Mouse (Mus musculus): ENCODE measurements around the gene Psapl1.

Psapl1 gene

DNA sequence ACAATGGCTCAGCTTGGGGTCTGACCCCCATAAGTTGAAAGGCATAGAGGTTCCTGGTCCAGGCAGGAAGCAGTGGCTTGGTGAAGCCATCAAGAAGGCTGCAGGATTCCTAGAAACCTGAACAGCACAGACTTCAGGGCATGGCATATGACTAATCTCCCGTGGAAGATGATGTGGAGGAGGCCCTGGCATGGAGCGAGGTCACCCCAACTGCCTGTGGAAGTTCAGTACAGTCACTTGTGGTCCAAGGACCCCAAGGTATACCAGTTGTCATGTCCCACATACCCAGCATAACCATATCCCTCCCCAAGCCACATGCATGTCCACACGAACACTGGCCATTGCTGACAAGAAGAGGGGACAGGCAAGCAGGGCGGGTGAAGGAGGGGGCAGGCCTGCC is 12.5 kb upstream of the Psapl1 start:
- no peak for TF ChIP-seq GATA4 (IDR thresholded peaks at IDR 0.05; ENCODE audit: insufficient replicate concordance, low read length)

DNA sequence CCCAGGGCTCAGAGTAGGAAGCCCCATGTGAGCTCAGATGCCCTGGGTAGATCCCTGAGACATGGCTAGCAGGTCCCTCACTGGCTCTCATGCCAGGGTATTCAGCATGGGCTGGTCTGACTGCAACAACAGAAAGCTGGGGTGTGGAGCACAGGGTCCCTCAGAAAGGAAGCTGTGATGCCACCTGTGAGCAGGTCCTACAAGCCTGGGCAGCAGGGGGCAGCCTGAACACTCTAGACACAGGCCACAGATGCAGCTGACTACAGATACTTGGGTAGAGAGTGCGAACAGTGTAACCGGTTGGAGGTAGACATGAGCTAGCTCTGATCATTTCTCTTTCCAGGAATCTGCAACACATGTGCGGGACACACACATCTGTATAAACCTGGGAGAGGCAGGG is 11.9 kb upstream of the Psapl1 start:
- no peak for TF ChIP-seq GATA4 (IDR thresholded peaks at IDR 0.05; ENCODE audit: insufficient replicate concordance, low read length)

DNA sequence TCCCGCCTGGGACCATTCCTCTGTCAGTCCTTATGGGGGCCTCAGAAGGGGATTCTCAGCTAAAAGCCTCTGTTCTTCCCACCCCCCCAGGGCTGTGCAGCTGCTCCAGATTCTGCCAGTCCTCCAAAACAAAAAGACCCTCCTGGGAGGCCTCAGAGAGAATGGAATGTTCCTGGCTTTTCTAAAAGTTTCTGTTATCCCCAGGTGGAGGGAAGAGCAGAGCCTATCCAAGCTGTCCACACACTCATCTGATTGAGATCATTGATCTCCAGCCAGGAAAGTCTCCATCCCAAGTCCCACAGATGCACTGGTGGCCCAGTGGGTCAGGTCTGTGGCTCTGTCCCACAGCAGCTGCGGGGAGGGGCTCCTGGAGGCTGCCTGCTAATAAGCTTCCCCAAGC is 11.1 kb upstream of the Psapl1 start:
- TF ChIP-seq GATA4 (IDR thresholded peaks at IDR 0.05; ENCODE audit: insufficient replicate concordance, low read length): no peak

DNA sequence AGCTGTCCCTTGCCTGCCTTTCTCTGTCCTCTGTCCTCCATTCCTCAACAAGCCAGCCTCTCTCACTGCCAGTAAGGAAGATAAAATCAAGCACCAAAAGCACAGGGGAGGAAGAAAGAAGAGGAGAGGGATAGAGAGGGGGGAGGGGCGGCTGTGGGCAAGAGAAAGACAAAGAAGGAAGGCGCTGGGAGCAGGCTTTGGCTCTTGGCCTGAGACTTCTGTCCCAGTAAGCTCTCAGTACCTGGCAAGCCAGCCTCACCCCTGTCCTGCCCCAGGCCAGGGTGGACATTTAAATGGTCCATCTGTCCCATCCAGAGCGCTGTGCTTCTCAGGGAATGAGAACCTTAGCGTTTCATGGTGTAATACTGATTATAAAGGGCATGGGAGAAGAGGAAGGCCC is 9.2 kb upstream of the Psapl1 start:
- TF ChIP-seq GATA4 (IDR thresholded peaks at IDR 0.05; ENCODE audit: insufficient replicate concordance, low read length): no peak

DNA sequence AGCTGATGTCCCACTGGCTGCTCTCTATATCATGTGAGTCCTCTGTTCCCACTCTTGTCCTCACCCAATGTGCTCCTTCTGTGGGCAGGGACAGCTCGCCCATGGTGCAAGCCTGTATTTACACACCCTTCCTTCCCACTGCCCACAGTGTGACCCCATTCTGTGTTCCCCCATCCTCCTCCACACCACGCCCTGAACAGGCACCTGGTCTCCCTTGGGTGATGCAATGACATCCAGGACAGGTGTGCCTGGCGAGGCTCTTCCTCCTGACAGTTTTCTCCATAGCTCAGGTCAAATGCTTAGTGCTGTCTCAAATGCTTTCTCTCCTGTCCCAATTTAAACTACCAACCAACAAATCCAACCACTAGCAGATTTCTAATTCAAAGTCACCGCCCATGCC is 8.4 kb upstream of the Psapl1 start:
- TF ChIP-seq GATA4 (IDR thresholded peaks at IDR 0.05; ENCODE audit: insufficient replicate concordance, low read length): no peak

DNA sequence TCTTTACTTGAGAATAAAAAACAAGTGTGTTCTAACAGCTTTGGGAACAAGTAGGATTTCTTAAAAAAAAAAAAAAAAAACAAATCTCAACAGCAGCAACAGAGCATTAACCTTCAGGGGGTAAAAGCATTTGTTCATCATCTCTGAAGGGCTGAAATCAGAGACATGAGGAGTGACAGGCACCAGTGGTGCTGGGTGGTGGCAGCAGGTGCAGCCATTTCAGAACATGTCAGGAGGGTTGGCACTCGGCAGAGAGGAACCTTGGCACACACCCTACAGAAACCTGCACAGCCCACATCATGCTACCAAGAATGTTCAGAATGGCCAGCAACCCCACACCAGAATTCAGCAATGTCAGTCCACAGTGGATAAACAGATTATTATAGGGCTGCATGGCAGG is 4.3 kb upstream of the Psapl1 start:
- TF ChIP-seq GATA4 (IDR thresholded peaks at IDR 0.05; ENCODE audit: insufficient replicate concordance, low read length): no peak

DNA sequence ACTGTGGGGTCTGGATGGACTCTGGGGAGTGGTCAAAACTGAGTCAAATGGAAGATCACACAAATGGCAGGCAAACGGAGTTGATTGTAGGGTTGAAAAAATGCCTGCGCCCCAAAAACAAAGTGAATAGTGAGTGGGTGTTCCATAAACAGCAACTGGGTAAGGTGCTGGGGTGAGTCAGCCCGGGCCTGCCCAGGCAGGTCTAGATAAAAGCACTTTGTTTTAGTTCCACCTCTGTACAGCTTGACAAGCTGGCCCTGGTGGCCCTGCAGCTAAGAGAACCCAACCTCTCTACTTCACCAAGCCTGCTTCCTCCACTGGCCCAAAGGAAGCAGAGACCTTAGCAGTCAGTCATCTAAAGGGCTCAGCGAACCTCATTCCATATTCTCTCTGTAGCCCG is 1.0 kb upstream of the Psapl1 start:
- TF ChIP-seq GATA4 (IDR thresholded peaks at IDR 0.05; ENCODE audit: insufficient replicate concordance, low read length): no peak

DNA sequence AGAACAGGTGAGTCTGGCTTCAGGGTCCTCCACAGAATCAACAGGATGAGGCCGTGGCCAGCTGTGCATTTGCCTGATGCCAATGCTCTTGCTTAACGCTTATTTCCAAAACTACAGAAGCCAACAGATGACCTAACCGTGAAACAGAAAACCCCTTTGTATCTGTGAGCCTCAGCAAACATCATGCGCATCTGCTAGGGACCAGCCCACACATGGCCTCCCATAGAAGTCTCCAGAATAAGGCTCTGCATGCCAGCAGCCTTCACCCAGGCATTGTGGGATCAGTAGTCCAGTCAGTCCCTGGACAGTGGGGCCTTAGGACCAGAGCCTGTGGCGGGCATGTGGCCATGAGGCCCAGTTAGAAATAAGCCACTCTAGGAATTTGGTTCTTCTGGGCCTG is 400 bp upstream of the Psapl1 start:
- TF ChIP-seq GATA4 (IDR thresholded peaks at IDR 0.05; ENCODE audit: insufficient replicate concordance, low read length): no peak

DNA sequence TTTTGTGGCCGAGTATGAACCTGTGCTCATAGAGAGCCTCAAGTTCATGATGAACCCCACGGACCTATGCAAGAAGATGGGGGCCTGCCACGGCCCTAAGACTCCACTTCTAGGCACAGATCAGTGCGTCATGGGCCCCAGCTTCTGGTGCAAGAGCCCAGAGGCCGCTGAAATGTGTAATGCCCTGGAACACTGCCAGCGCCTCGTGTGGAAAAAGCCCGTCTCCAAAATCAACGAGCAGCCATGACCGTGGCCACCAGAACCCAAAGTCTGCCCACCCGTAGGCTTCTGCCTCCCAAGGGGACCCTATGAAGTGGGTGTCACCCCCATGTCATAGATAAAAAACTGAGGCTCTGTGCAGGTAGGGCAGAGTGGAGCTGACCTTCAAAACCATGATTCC is 1.6 kb downstream of the Psapl1 start:
- no peak for TF ChIP-seq GATA4 (IDR thresholded peaks at IDR 0.05; ENCODE audit: insufficient replicate concordance, low read length)

DNA sequence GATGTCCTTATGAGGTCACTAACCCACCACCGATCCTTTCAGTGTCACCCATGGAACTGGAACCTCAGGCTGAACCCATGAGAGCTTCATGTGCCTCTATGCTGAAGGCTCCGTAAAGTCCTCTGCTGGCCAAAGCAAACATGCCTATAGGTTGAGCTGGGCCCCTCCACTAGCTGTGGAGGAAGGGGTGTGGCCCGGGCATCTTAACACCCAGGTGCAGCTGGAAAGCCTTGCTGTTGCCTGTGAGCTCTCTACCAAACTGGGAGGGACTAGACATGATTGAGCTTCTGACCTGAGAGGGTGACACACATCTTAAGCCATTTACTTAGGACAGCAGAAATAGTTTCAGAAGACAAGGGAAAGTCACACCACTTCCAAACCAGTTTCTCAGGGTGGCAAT is 5.0 kb downstream of the Psapl1 start:
- no peak for TF ChIP-seq GATA4 (IDR thresholded peaks at IDR 0.05; ENCODE audit: insufficient replicate concordance, low read length)

DNA sequence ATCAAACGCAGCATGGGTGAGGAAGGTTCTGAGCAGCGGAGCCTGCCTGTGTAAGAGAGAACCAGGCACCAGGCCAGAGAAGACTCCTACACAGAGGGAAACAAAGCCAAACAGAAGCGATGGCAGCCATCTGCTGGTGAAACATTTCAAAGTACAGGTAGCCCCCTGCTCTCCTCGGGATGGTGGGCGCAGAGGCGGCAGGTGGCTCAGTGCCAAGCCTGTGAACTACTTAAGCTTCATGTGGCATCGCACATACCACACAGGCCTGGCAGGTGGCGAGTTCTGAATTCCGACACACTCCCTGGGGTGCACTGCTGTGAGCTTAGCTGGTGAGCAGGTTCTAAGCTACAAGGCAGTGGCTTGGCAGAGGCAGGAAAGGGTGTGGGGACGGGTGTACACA is 9.5 kb downstream of the Psapl1 start:
- TF ChIP-seq GATA4 (IDR thresholded peaks at IDR 0.05; ENCODE audit: insufficient replicate concordance, low read length): no peak

DNA sequence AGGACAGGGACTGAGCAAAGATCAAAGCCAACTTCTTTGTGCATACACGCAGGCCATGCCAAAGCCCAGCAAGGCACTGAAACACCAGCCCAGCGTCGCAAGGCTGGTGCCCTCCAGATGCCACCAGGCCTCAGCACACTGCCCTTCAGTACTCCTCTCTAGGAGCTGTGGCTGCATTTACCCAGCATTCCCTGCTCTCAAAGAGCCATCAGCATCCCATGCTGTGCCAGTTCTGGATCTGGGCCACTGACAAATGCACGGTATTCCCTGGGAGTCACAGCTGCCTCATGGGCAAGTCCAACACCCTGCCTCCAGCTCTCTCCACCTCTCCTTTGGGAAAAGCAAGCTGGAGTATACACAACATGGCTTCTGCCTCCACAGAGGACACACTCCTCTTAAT is 16.3 kb downstream of the Psapl1 start:
- TF ChIP-seq GATA4 (IDR thresholded peaks at IDR 0.05; ENCODE audit: insufficient replicate concordance, low read length): no peak

DNA sequence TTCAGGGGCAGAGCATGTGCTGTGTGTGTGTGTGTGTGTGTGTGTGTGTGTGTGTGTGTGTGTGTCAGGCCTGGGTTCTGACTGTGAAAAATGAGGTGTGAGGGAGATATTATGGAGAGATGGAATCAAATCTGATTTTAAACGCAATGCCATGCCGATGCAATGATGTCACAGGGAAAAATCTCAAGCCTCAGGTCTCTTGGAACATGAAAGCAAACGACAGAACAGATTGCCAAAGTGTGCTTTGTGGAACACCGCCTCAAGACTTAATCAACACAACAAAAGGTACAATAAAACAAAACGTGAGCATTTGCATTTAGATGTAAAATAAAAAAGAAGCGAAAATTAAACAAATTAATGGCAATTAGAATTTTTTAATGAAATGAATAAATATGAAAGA is 16.8 kb downstream of the Psapl1 start:
- TF ChIP-seq GATA4 (IDR thresholded peaks at IDR 0.05; ENCODE audit: insufficient replicate concordance, low read length): no peak

DNA sequence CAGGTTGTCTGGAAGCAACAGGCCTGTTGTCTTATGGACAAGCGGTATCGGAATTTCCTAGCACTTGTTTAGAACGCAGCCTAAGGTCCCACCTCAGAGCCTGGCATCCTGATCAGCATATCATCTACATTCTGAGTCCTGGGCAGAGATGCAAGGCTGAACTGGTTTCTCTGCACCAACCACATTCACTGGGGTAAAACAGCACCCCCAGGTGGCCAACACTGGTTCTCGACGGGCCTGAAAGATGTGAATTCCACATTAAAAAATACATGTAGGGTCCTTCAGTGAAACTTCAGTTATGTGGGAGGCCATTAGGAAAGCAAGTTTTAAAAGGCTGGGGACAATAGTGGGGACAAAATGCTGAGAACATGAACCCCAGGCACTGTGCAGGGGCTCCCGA is 20.0 kb downstream of the Psapl1 start:
- TF ChIP-seq GATA4 (IDR thresholded peaks at IDR 0.05; ENCODE audit: insufficient replicate concordance, low read length): no peak

DNA sequence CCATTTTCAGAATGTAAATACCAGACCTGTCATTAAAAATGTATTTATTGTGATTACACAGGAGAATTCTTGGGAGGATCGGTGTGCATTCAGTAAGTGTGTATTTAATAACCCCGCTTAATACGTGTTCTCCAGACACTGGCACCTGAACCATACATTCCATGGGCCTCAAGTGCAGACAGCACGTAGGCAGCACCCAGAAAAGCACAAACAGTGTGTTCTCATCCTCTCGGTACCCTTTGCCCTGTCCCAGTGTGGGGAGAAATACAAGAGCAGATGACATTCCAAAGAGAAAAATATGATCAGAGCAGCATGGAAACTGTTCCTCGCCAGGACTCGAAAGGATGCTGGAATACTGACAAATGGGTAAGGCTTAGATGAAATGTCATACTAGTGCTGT is 22.0 kb downstream of the Psapl1 start:
- TF ChIP-seq GATA4 (IDR thresholded peaks at IDR 0.05; ENCODE audit: insufficient replicate concordance, low read length): no peak

DNA sequence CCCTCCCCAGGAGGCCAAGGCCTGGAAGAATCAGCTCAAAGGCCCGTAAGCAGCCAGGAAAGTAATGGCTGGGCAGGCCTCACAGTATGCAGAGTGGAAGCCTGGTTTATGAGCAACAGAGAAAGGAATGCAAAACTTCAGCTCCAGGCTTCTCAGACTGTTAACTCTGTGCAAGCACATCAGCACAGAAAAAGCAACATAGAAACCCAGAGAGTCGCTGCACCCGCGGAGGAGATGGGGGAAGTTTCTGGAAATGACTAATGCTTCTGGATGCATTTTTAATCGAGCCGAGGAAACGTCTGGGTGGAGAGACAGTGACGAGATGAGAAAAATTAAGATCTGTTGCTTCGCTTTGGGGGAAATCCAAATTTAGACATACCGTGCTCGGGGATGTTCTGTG is 22.5 kb downstream of the Psapl1 start:
- no peak for TF ChIP-seq GATA4 (IDR thresholded peaks at IDR 0.05; ENCODE audit: insufficient replicate concordance, low read length)

DNA sequence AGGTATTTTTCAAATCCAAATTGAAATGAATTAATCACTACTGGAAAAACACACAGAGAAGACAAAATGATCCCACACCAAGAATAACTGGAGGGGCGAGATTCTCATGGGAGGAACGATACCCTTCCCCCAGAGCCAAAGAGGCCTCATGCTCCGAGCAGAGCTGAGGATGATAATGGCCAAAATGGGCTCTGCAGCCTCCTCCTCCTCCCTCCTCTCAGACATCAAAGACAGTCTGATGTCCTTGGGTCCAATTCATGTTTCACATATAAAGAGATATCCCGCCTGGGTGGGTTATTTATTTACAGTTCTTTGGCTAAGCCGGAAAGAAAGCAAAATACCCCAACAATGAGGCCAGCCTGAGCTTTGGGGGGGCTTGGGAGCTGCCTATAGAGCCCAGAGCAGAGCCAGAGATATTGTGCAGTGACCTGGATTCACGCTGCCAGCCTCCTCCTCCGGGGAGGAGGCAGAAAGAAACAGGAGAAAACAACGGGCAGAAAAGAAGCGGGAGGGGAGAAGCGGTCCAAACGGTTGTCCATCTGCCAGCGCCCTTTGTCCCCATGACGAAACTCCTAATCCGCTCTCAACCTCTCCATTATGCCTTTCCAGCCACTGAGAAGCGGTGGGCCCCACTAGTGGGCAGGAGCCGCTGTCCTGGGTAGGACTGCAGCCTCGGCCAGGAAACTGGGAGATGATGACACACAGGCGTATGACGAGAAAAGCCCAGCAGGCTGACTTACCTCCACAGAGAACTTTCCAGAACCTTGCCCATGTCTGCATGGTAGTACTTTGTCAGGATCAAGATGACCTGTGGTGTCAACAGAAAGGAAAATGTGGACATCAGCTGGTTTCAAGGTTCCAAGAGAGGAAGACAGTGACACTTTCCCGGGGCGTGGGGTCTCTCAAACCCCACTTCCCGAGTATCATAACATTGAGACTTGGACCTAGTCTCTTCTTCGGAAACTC is 24.9 kb downstream of the Psapl1 start:
- no peak for TF ChIP-seq GATA4 (IDR thresholded peaks at IDR 0.05; ENCODE audit: insufficient replicate concordance, low read length)
